ENCODE assay signal across 26 mouse cellular contexts in genomic region chr3:41184375-41184774, GRCm38 (mm10).
A peak's percentile ranks its signal among the peaks of the same experiment; 100 is the strongest.
DNase-seq lines count a peak whose midpoint lies in the region; ATAC-seq and TF ChIP-seq lines count a peak whose summit lies in the region.
"Had no signal": no experiment of that assay in that cellular context is flagged by ENCODE, and none has a peak within 500 bp of the region (broad histone marks: within the 10 kb centered on the region; RNA-seq: fewer than 3 reads in every experiment).

No protein-coding gene starts in this region.

- peak; percentile 63 for ATAC-seq in kidney, embryonic 14.5 days (ENCODE audit: low FRiP score, low TSS enrichment)
- 0 out of 2 replicates have a peak, but pooled peaks have one; percentile 19 for ATAC-seq in kidney, postnatal 0 days (replicated peaks; ENCODE audit: low FRiP score, low read depth)
- ATAC-seq: activated CD4-positive, CD25-positive, alpha-beta regulatory T cell, adult 4 months; forebrain, embryonic 15.5 days; hindbrain, postnatal 0 days; inflammation-experienced regulatory T-cells, adult 6 months had no signal

- H3K9ac ChIP-seq in kidney, embryonic 14.5 days (ENCODE audit: low read depth, low read length): no peak overlapping the region
- H3K9ac ChIP-seq in kidney, postnatal 0 days (ENCODE audit: low read depth, low read length): no peak overlapping the region
- H3K9ac ChIP-seq: embryonic facial prominence, embryonic 12.5 days; embryonic facial prominence, embryonic 15.5 days; forebrain, embryonic 12.5 days; forebrain, embryonic 15.5 days; heart, embryonic 12.5 days; heart, embryonic 15.5 days; hindbrain, embryonic 14.5 days had no signal

- H3K9me3 ChIP-seq in kidney, embryonic 14.5 days (ENCODE audit: control insufficient read depth, low read length): no peaks in the 10 kb centered on the region
- no peaks in the 10 kb centered on the region for H3K9me3 ChIP-seq in kidney, postnatal 0 days (replicated peaks; ENCODE audit: low read length)
- H3K9me3 ChIP-seq: embryonic facial prominence, embryonic 12.5 days; embryonic facial prominence, embryonic 15.5 days; forebrain, embryonic 12.5 days; forebrain, embryonic 15.5 days; heart, embryonic 12.5 days; heart, embryonic 15.5 days had no signal

- H3K4me3 ChIP-seq in kidney, embryonic 14.5 days (ENCODE audit: low read length): no peak overlapping the region
- H3K4me3 ChIP-seq in kidney, postnatal 0 days (replicated peaks; ENCODE audit: low read depth, low read length): no peak overlapping the region
- H3K4me3 ChIP-seq: embryonic facial prominence, embryonic 12.5 days; embryonic facial prominence, embryonic 15.5 days; erythroblast, embryonic 14.5 days; forebrain, embryonic 12.5 days; forebrain, embryonic 15.5 days; heart, embryonic 12.5 days; heart, embryonic 15.5 days had no signal

- H3K36me3 ChIP-seq in kidney, embryonic 14.5 days (ENCODE audit: control insufficient read depth, insufficient read depth, low read length): no peaks in the 10 kb centered on the region
- H3K36me3 ChIP-seq in kidney, postnatal 0 days (ENCODE audit: insufficient read depth, low read length): no peaks in the 10 kb centered on the region
- H3K36me3 ChIP-seq: embryonic facial prominence, embryonic 12.5 days; embryonic facial prominence, embryonic 15.5 days; forebrain, embryonic 12.5 days; forebrain, embryonic 15.5 days; heart, embryonic 12.5 days; heart, embryonic 15.5 days had no signal

- H3K4me1 ChIP-seq in kidney, embryonic 14.5 days (ENCODE audit: control insufficient read depth, insufficient read depth, low read length): peaks cover 4% of the 10 kb centered on the region; the same call in 1 of the 2 replicates
- 0 out of 2 replicates have a peak, but pooled peaks cover 6% of the 10 kb centered on the region for H3K4me1 ChIP-seq in kidney, postnatal 0 days (replicated peaks; ENCODE audit: insufficient read depth, low read length)

- no peak overlapping the region for H3K4me2 ChIP-seq in kidney, embryonic 14.5 days (replicated peaks; ENCODE audit: low read depth, low read length)
- no peak overlapping the region for H3K4me2 ChIP-seq in kidney, postnatal 0 days (ENCODE audit: low read length)
- H3K4me2 ChIP-seq: embryonic facial prominence, embryonic 12.5 days; embryonic facial prominence, embryonic 15.5 days; forebrain, embryonic 12.5 days; forebrain, embryonic 15.5 days; heart, embryonic 12.5 days; heart, embryonic 15.5 days; hindbrain, embryonic 14.5 days had no signal

- TF ChIP-seq CTCF in kidney, postnatal 0 days (IDR thresholded peaks at IDR 0.05; ENCODE audit: low read depth): no peak

- WGBS in kidney, embryonic 14.5 days: 26% methylated on average over 7 of the region's 7 CpGs
- WGBS in kidney, postnatal 0 days: 23% methylated on average over 7 of the region's 7 CpGs

- DNase-seq in embryo, embryonic 10.5 days (ENCODE audit: low spot score): peak; percentile 25
- no peak for DNase-seq in embryo, embryonic 11 days
- DNase-seq in kidney, adult 9 months: no peak
- DNase-seq in kidney, postnatal 0 days (ENCODE audit: low spot score): peak; percentile 56
- DNase-seq in kidney, adult 8-10 months: no peak
- DNase-seq: adrenal gland, adult 8-10 months; adrenal gland, postnatal 25 days; cerebellum, adult 11-12 months; cerebellum, adult 8-10 months; cerebellum, postnatal 10 days; cerebellum, postnatal 36 days; gastrocnemius, postnatal 25 days; heart, postnatal 10 days; heart, postnatal 4 days had no signal

- H3K27ac ChIP-seq in kidney, embryonic 14.5 days (ENCODE audit: low read depth, low read length): no peak overlapping the region
- no peak overlapping the region for H3K27ac ChIP-seq in kidney, postnatal 0 days
- H3K27ac ChIP-seq: embryonic facial prominence, embryonic 12.5 days; embryonic facial prominence, embryonic 15.5 days; forebrain, embryonic 12.5 days; forebrain, embryonic 15.5 days; heart, embryonic 15.5 days; hindbrain, embryonic 14.5 days; hindbrain, postnatal 0 days had no signal

- no peaks in the 10 kb centered on the region for H3K27me3 ChIP-seq in kidney, embryonic 14.5 days (ENCODE audit: control insufficient read depth, insufficient read depth, low read length)
- H3K27me3 ChIP-seq in kidney, postnatal 0 days (ENCODE audit: insufficient read depth, low read length): no peaks in the 10 kb centered on the region
- H3K27me3 ChIP-seq: embryonic facial prominence, embryonic 12.5 days; embryonic facial prominence, embryonic 15.5 days; forebrain, embryonic 12.5 days; forebrain, embryonic 15.5 days; heart, embryonic 12.5 days; heart, embryonic 15.5 days had no signal

Comparison
In these comparisons a context has a peak if more than half of its experiments do, and no peak if none do; other contexts are left out.
1. DNase-seq: peak in embryo, embryonic 10.5 days (single experiment) and kidney, postnatal 0 days (single experiment); none in embryo, embryonic 11 days (single experiment), kidney, adult 9 months (single experiment) and kidney, adult 8-10 months (0 of 2).